Mouse (Mus musculus) heart, postnatal 4 days (tissue): ENCODE measurements around the gene Mllt10. TPM values are rescaled to one million over a fixed set of nuclear protein-coding genes. Genes with fewer than 3 reads are reported as not detected.
A peak's percentile ranks its signal among the peaks of the same experiment; 100 is the strongest.

Experiments used
- DNase-seq: peaks from one replicate; pipeline ENCODE4 v3.0.0; 2021
- total RNA-seq, 2 experiments: library from RNA; stranded (reverse); gene quantifications; 2 replicates each; pipeline ENCODE4 v1.2.3; 2021

Mllt10 gene
- total RNA-seq, 2 experiments from 2014 or later = 41.5 to 44.3 TPM

DNA sequence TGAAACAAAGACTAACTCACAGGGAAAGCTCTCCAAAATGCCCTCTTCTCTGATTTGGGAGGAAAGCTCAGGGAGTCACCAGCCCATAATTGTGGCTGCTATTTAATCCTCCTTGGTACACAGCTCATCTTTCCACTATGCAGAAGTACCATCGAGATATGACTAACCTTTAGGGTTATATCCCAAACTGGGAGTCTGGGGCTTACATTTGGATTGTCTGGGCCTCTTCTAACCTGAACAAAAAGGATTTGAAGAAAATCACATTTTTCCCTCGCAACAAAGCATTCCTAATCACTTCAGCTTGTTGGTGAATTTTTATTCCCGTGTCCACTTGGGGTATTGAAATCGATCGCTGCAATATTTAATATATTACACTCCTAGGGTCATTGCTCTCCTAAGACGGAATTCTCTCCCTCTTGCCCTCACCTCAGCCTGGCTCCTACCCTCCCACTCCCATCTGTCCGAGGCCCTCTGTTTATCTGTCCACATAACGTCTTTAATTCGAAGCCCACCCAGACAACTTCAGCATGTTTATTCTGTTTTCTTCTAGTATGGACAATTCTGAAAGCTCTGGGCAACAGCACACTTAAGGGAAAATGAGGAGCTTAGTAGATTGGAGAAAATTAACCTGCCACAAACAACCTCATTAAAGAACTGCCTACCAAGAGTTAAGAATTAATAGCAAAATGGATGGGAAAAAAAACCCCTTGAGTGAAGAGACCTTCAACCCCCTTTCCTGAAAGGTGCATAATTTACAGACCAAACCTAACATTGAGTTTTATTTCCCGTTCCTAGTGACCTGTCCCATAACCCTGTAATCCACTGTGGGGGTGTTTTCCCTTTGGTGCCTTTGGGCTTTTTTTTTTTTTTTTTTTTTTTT lies 20.4 kb upstream of the Mllt10 start:
- no peak for DNase-seq

DNA sequence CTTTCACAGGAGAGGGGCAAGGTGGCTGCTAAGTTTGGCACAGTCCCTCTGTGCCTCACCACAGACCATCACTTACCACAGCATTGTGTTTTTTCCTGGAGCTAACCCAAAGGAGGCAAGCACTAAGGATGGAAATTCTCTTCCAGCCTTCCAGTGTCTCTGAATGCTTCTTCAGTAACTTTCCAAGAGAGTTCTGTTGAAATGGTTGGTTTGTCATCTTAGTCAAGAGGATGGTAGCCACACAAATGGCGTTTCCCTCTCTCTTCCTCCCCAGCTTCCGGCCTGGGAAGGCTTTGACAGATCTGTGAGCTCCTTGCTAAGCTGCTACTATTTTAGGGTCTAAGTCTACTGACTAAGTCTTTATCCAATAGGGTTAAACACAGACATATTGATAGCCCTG lies 17.5 kb upstream of the Mllt10 start, which contains the start of gene A930004D18Rik:
TSS of gene A930004D18Rik (minus strand) at position 247 of the 400 bp plus-strand sequence.
- DNase-seq = no peak

DNA sequence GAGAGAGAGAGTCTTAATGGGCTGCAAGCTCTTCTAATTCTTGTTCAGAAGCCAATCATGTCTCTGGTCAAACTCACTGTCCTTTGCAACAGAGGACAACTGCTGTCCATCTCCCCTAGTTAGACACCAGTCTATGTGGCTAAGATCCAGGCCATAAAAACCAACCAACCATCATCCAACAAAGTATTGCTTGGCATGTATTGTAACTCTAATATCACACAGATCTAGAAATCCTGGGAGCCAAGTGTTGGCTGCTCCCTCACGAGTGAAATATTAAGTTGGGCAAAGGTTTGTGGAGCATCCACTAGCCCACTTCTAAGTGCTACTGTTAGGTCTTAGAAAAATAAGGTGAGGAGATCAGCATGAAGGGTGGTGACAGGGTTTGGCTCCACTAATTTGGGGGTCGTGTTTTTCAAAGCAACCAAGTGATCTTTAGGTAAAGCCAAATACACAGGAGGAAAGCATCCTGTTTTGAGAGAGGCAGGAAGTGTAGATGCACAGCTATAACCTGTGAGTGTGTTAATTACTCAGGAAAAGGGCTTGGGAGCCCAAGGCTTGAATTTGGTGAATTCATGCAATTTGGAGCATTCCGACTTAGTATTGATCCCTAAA lies 16.8 kb upstream of the Mllt10 start:
- no peak for DNase-seq

DNA sequence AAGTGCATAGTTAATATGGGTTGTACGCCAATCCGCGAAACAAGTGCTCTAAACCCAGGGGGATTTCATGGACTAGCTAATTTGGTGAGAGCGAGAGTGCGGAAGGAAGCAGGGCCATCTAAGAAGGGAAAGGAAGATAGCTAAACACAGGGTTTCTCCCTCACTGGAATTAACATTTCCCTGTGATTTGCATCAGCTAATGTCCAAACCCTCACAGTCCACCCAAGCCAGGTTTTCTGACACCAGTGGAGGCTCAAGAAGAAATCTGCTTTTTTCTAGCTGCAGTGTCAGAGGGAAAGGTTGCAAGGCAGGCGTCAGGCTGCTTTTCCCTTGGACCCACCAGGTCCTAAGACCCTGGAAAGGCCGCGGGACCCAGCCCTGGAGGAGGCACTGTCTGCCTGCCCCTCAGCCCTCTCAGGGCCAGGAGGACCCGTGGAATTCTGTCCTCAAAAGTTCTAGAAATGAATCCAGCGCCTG lies 16.1 kb upstream of the Mllt10 start:
- no peak for DNase-seq

DNA sequence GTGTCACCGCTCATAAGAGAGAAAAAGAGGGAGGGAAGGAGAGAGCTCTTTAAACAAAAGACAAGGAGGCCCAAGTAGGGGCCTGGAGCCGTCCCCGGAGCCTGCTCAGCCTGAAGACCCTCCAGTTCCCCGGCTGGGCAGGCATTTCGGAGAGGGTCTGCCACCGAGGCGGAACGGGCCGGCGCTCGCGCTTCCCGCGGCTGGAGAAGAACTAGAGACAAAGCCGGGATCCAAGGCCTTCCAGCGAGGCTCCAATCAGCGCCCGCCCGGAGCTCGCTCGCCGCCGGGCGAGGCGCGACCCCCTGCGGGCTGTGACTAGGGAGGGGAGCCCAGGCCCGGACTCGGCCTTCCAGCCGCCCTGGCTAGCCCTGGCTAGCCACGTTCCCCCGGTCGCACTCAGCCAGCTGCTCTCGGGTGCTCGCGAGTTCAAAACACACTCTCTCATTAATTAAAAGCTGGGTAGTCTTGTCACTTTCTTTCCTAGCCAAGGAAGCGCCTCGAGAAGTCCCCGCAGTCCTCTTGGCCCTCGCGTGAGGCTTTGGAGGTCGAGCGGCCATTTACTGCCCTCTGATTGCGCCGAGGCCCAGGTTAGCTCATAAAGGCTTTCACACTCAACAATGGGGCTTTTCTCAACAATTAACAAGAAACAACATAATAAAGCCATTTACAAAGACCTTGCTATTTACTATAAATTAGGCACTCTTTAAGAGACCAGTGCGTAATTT lies 15.3 kb upstream of the Mllt10 start:
- DNase-seq = peak; percentile 47

GRCm38 (mm10) chr2:18040347-18041160 lies 14.5 kb upstream of the Mllt10 start:
- DNase-seq = peak; percentile 7

- DNase-seq = no peak
Measured at GRCm38 (mm10) chr2:18041199-18041885, 13.7 kb upstream of the Mllt10 start.

GRCm38 (mm10) chr2:18045143-18045780 lies 9.8 kb upstream of the Mllt10 start:
- DNase-seq = no peak

DNA sequence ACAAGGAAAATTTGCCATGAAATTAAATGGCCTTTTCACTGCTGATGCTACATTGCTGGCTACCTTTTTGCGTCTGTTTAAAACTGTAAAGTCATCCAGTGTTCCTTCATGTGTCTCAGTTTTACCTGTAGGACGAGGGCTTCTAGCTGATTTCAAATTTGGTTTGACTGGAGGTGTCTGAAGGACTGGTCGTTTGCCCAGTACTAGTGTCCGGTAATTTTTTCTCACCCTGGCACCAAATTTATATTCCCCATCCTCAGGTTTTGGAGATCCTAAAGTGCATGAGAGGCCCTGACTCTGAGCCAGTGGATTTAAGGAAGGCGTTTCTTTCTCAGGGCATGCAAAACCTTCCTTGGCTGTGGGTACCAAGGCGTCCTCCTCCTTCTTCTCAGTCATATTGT lies 9.3 kb upstream of the Mllt10 start:
- DNase-seq = no peak

DNA sequence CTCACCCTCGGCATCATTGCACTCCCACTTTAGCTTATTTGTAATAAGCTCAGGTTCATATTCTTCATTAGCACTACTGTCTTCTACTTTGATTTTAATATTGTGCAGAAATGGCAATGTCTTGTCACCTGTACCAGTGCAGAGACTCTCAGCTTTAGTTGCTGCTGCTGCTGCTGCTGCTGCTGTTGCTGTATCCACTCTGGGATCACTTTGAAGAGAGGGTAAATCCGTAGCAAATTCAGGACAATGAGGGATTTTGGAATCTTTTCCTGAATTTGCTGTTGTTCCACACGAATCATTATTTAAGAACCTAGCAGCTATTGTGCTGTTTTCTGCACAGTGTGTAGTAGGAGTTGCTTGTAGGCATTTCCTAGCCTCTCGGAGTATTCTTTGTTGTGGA lies 8.9 kb upstream of the Mllt10 start:
- DNase-seq = no peak

DNA sequence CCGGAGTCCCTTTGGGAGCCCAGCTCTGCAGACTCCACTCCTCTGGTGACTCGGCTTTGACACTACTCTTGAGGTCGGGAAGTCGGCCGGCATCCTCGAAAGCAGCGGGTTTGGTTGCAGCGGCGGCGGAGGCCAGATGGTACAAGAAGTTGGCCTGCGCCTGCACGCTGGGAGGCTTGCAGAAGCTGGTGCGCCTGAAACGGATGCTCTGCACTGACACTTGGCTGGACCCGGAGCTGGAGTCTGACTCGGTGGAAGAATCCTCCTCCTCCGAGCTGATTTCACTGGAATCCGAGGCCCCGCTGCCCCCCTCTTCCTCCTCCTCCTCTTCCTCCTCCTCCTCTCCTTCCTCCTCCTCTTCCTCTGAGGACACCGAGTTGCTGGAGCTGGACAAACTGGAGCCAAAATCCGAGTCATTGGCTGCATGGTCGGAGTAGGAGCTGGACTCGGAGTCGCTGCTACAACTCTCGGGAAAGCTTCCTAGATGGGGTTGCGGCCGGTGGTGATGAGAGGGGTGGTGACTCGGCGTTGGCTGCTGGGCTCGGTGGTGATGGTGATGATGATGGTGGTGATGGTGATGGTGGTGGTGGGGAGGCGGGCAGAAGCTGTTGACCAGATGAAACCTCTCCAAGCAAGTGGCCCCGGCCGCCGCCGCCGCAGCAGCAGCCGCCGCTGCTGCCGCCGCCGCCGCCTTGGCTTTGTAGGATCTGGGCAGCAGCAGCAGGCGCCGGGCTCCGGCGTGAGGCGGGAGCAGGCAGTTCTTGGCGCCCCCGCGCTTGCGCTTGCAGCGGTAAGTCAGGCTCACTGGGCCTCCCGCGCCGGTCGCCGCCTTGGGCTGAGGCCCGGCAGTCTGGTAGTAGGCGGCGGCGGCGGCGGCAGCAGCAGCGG lies 8.0 kb upstream of the Mllt10 start:
- DNase-seq = peak; percentile 73

DNA sequence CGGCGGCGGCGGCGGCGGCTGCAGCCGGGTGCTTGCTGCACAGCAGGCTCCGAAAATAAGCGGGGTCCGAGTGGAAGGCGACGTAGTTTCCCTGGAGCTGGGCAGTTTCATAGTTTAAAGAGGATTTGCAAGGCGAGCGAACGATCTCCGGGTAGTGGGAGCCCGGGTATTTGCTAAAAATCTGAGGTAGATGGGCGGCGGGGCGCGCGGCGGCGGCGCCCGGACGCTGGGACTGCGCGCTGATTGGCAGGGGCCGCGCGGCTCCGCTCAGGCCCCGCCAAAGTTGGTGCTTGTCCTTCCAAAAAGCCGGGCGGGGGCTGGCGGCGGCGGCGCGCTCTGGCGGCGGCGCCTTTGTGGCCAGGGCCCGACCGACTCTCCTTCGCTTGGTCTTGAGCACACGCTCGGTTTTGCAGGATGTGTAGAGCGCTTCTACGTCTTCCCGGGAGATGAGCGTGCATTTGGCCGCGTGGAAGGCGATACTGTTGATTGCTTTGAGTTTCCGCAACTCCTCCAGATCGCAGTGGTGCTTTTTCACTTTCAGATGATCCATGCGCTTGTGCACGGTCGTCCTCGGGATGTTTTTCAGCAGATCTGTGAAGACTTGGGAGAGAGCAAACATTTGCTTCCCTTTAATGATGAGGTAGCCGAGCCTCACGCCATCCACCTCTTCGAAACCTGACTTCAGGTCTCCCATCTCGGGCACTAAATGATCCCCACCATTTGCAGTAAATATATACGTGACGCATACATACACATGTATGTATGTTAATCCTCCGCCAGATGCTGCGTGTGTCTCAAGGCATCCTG lies 7.2 kb upstream of the Mllt10 start:
- DNase-seq = peak; percentile 82

GRCm38 (mm10) chr2:18048453-18049075 lies 6.5 kb upstream of the Mllt10 start, which contains the start of gene Skida1:
Gene Skida1 (minus strand): TSS chr2:18049051.
- DNase-seq = no peak

DNA sequence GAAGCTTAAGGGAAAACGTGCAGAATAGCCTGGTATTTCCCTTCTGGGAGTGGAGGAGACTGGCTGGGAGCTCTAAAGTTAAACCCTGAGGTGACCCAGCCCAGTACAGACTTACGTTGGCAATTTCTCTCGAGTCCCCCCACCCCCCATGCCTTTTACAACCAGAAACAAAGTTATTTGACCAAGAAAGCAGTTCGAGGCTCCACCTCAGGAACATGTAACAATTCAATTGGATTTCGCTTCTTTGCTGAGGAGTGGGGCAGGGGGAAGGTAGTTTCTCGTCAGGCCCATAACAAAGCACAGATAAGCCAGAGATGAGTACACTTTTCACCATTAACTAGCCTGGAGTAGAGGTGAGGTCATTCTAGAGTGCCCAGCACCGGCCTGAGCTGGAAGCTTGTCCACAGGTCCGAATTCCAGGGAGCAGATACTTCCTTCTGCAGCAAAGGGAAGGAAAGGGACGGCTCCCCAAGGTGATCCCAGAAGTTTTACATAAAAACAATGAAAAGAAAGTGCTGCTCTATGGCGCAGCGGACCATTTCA lies 5.7 kb upstream of the Mllt10 start:
- DNase-seq = no peak

DNA sequence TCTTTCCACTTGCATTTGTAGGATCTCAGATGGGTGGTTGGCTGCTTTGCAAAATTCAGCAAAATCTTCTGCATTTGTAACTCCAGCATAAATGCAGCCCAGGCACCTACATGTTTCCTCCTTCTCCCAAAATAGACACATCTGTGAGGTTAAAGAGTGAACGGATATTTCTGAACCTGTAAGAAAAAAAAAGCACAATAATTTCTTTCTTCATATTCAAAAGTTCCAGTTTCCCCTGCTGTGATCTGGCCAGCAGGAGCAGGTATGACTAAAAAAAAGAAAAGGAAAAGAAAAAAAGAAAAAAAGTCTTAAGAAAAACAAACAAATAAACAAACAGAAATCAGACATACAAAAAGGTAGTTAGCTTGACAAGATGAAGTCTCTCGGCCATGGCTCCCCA lies 5.0 kb upstream of the Mllt10 start:
- DNase-seq = no peak

DNA sequence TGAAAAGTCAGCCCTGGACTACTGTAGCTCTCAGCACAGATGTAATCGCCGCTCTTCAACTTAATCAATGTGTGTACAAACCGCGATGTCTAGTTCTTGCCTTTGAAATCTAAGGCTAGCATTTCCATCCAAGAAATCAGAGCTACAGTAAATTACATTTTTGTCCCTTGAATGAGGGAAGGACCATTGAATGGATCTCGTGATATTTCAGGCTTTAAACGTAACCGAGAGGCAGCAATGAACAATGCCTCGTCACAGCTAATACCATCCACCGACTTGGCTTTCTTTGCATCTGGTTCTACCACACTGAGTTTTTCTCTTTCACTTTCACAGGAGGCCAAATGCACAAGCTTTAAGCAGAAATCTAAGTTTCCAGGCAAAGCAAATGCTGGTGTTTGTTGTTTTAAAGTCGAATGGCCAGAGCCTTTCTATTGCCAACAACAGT lies 4.5 kb upstream of the Mllt10 start:
- no peak for DNase-seq

- no peak for DNase-seq
Measured at GRCm38 (mm10) chr2:18051026-18051830, 3.8 kb upstream of the Mllt10 start.
